Mouse (Mus musculus): ENCODE results near the gene Elavl3. TPM values are rescaled to one million over a fixed set of nuclear protein-coding genes. Genes with fewer than 3 reads are reported as not detected.
"Not testable (repeated sequence)": the region's sequence is repeated elsewhere in the genome, so short reads cannot be mapped to it uniquely, and the experiment has no call there.

Elavl3 gene
- polyA plus RNA-seq, 1 experiment from 2014 or later = 0.06 TPM

- DNase-seq (ENCODE audit: low spot score); H3K27me3 ChIP-seq (ENCODE audit: low read depth, poor library complexity, severe bottlenecking); H3K4me3 ChIP-seq; H3K27ac ChIP-seq; H3K9me3 ChIP-seq (replicated peaks); H3K4me1 ChIP-seq: not testable (repeated sequence)
- WGBS = 84% methylated on average over 5 of the region's 5 CpGs
- peaks cover 50% of the 10 kb centered on the region for H3K36me3 ChIP-seq
Measured at GRCm38 (mm10) chr9:22075778-22076177, 24.0 kb upstream of the Elavl3 start.

- Histone ChIP-seq H3K4me1 (peaks cover 19% of the 10 kb centered on the region), H3K27ac (no peak overlapping the region), H3K4me3 (no peak overlapping the region), H3K9me3 (replicated peaks) (no peaks in the 10 kb centered on the region), H3K27me3 (ENCODE audit: low read depth, poor library complexity, severe bottlenecking) (no peaks in the 10 kb centered on the region), H3K36me3 (peaks cover 56% of the 10 kb centered on the region)
- DNase-seq (ENCODE audit: low spot score) = no peak
- 96% methylated on average over 4 of the region's 4 CpGs for WGBS
Measured at GRCm38 (mm10) chr9:22072276-22072675, 20.5 kb upstream of the Elavl3 start.

GRCm38 (mm10) chr9:22070791-22071573 lies 19.2 kb upstream of the Elavl3 start, which contains the start of the genes Gm49318 and Zfp653:
Gm49318 (minus strand) TSS chr9:22071259.
Zfp653 (minus strand) TSS chr9:22071376.
- Histone ChIP-seq H3K4me3 (peak within 1 kb of the TSS; percentile 93), H3K9me3 (replicated peaks) (no peaks in the 10 kb centered on the region), H3K4me1 (peaks cover 19% of the 10 kb centered on the region), H3K36me3 (peaks cover 58% of the 10 kb centered on the region), H3K27me3 (ENCODE audit: low read depth, poor library complexity, severe bottlenecking) (no peaks in the 10 kb centered on the region), H3K27ac (peak within 1 kb of the TSS; percentile 99)
- 1% methylated on average over 81 of the region's 87 CpGs for WGBS
- DNase-seq (ENCODE audit: low spot score) = peak; percentile 97

- peak overlapping the region; percentile 99 for H3K27ac ChIP-seq
- no peak for DNase-seq (ENCODE audit: low spot score)
- 76% methylated on average over 4 of the region's 4 CpGs for WGBS
- H3K27me3 ChIP-seq (ENCODE audit: low read depth, poor library complexity, severe bottlenecking) = no peaks in the 10 kb centered on the region
- no peaks in the 10 kb centered on the region for H3K9me3 ChIP-seq (replicated peaks)
- peaks cover 64% of the 10 kb centered on the region for H3K36me3 ChIP-seq
- peak overlapping the region; percentile 93 for H3K4me3 ChIP-seq
- H3K4me1 ChIP-seq = peaks cover 19% of the 10 kb centered on the region
Measured at GRCm38 (mm10) chr9:22069881-22070553, 18.2 kb upstream of the Elavl3 start.

GRCm38 (mm10) chr9:22067195-22067594 lies 15.4 kb upstream of the Elavl3 start:
- Histone ChIP-seq H3K27ac (no peak overlapping the region), H3K36me3 (peaks cover 65% of the 10 kb centered on the region), H3K4me1 (peaks cover 19% of the 10 kb centered on the region), H3K9me3 (replicated peaks) (no peaks in the 10 kb centered on the region), H3K4me3 (no peak overlapping the region), H3K27me3 (ENCODE audit: low read depth, poor library complexity, severe bottlenecking) (no peaks in the 10 kb centered on the region)
- DNase-seq (ENCODE audit: low spot score) = no peak
- WGBS = 84% methylated on average over 5 of the region's 5 CpGs

GRCm38 (mm10) chr9:22066433-22066832 lies 14.6 kb upstream of the Elavl3 start:
- WGBS = 76% methylated on average over 3 of the region's 3 CpGs
- H3K4me1 ChIP-seq = peaks cover 13% of the 10 kb centered on the region
- peak; percentile 58 for DNase-seq (ENCODE audit: low spot score)
- no peaks in the 10 kb centered on the region for H3K9me3 ChIP-seq (replicated peaks)
- H3K27ac ChIP-seq = no peak overlapping the region
- no peaks in the 10 kb centered on the region for H3K27me3 ChIP-seq (ENCODE audit: low read depth, poor library complexity, severe bottlenecking)
- H3K4me3 ChIP-seq = no peak overlapping the region
- H3K36me3 ChIP-seq = peaks cover 69% of the 10 kb centered on the region

GRCm38 (mm10) chr9:22065642-22066041 lies 13.8 kb upstream of the Elavl3 start:
- H3K36me3 ChIP-seq = peaks cover 77% of the 10 kb centered on the region

GRCm38 (mm10) chr9:22064341-22064740 lies 12.5 kb upstream of the Elavl3 start:
- Histone ChIP-seq H3K36me3 (peaks cover 85% of the 10 kb centered on the region), H3K27ac (no peak overlapping the region), H3K9me3 (replicated peaks) (no peaks in the 10 kb centered on the region), H3K4me1 (no peaks in the 10 kb centered on the region), H3K27me3 (ENCODE audit: low read depth, poor library complexity, severe bottlenecking) (no peaks in the 10 kb centered on the region), H3K4me3 (no peak overlapping the region)
- 95% methylated on average over 3 of the region's 3 CpGs for WGBS
- DNase-seq (ENCODE audit: low spot score) = no peak

More at GRCm38 (mm10) chr9:22065642-22066041, 13.8 kb upstream of the Elavl3 start:
- H3K27me3 ChIP-seq (ENCODE audit: low read depth, poor library complexity, severe bottlenecking) = no peaks in the 10 kb centered on the region
- no peak overlapping the region for H3K4me3 ChIP-seq
- H3K4me1 ChIP-seq = peaks cover 10% of the 10 kb centered on the region
- WGBS = 96% methylated on average over 11 of the region's 11 CpGs
- H3K9me3 ChIP-seq (replicated peaks) = no peaks in the 10 kb centered on the region
- no peak for DNase-seq (ENCODE audit: low spot score)
- no peak overlapping the region for H3K27ac ChIP-seq

GRCm38 (mm10) chr9:22061339-22061738 lies 9.5 kb upstream of the Elavl3 start:
- 78% methylated on average over 2 of the region's 2 CpGs for WGBS
- H3K27ac ChIP-seq = no peak overlapping the region
- peaks cover 6% of the 10 kb centered on the region; the same call in 1 of the 2 replicates for H3K27me3 ChIP-seq (ENCODE audit: low read depth, poor library complexity, severe bottlenecking)
- DNase-seq (ENCODE audit: low spot score) = no peak
- H3K4me3 ChIP-seq = no peak overlapping the region
- H3K36me3 ChIP-seq = peaks cover 87% of the 10 kb centered on the region
- no peaks in the 10 kb centered on the region for H3K4me1 ChIP-seq
- no peaks in the 10 kb centered on the region for H3K9me3 ChIP-seq (replicated peaks)

GRCm38 (mm10) chr9:22058011-22058424 lies 6.2 kb upstream of the Elavl3 start:
- H3K4me1 ChIP-seq = peaks cover 11% of the 10 kb centered on the region
- WGBS = 92% methylated on average over 9 of the region's 9 CpGs
- peaks cover 56% of the 10 kb centered on the region for H3K36me3 ChIP-seq
- H3K4me3 ChIP-seq = no peak overlapping the region
- peaks cover 40% of the 10 kb centered on the region for H3K27me3 ChIP-seq (ENCODE audit: low read depth, poor library complexity, severe bottlenecking)
- H3K9me3 ChIP-seq (replicated peaks) = no peaks in the 10 kb centered on the region
- DNase-seq (ENCODE audit: low spot score) = no peak
- no peak overlapping the region for H3K27ac ChIP-seq

GRCm38 (mm10) chr9:22057031-22057517 lies 5.3 kb upstream of the Elavl3 start:
- Histone ChIP-seq H3K4me3 (no peak overlapping the region), H3K4me1 (peaks cover 11% of the 10 kb centered on the region), H3K27ac (no peak overlapping the region), H3K9me3 (replicated peaks) (no peaks in the 10 kb centered on the region), H3K36me3 (peaks cover 50% of the 10 kb centered on the region), H3K27me3 (ENCODE audit: low read depth, poor library complexity, severe bottlenecking) (peaks cover 49% of the 10 kb centered on the region)
- 96% methylated on average over 9 of the region's 9 CpGs for WGBS
- DNase-seq (ENCODE audit: low spot score) = no peak

GRCm38 (mm10) chr9:22056303-22056910 lies 4.6 kb upstream of the Elavl3 start:
- H3K36me3 ChIP-seq = peaks cover 44% of the 10 kb centered on the region
- peaks cover 56% of the 10 kb centered on the region for H3K27me3 ChIP-seq (ENCODE audit: low read depth, poor library complexity, severe bottlenecking)
- H3K4me3 ChIP-seq = no peak overlapping the region
- peaks cover 18% of the 10 kb centered on the region for H3K4me1 ChIP-seq
- 72% methylated on average over 9 of the region's 9 CpGs for WGBS
- no peak for DNase-seq (ENCODE audit: low spot score)
- no peak overlapping the region for H3K27ac ChIP-seq
- H3K9me3 ChIP-seq (replicated peaks) = no peaks in the 10 kb centered on the region

GRCm38 (mm10) chr9:22055713-22056112 lies 3.9 kb upstream of the Elavl3 start:
- H3K4me3 ChIP-seq = no peak overlapping the region
- peaks cover 25% of the 10 kb centered on the region for H3K4me1 ChIP-seq
- peaks cover 37% of the 10 kb centered on the region for H3K36me3 ChIP-seq
- peaks cover 63% of the 10 kb centered on the region for H3K27me3 ChIP-seq (ENCODE audit: low read depth, poor library complexity, severe bottlenecking)
- DNase-seq (ENCODE audit: low spot score) = no peak
- 34% methylated on average over 29 of the region's 29 CpGs for WGBS
- H3K9me3 ChIP-seq (replicated peaks) = no peaks in the 10 kb centered on the region
- H3K27ac ChIP-seq = no peak overlapping the region
